Mouse (Mus musculus): ENCODE data around the gene Fubp1. TPM values are rescaled to one million over a fixed set of nuclear protein-coding genes. Genes with fewer than 3 reads are reported as not detected.
A peak's percentile ranks its signal among the peaks of the same experiment; 100 is the strongest.
"Not testable (repeated sequence)": the region's sequence is repeated elsewhere in the genome, so short reads cannot be mapped to it uniquely, and the experiment has no call there.

Fubp1 gene
- polyA plus RNA-seq, 1 experiment from 2014 or later = 444 TPM

DNA sequence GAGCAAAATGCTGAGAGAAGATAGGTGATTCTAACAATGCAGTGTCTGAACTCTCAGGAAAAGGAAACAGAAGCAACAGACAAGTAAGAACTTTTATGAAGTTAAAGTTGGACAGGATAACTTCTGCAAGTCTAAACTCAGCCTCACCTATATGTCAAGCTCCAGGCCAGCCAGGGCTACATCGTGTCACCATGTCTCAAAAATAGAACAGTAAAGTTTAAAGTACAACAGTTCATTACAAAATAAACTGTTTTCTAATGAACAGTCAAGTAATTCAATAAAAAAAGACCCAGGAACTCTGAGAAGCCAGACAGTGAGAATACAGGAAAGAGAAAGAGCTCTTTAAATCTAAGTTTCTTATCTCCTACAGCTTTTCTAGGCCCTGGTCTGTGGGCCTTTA, 40.3 kb downstream of the Fubp1 start:
- no peaks in the 10 kb centered on the region for H3K27me3 ChIP-seq (ENCODE audit: poor library complexity, severe bottlenecking)
- DNase-seq (ENCODE audit: extremely low spot score, low spot score) = no peak
- H3K36me3 ChIP-seq (replicated peaks) = no peaks in the 10 kb centered on the region
- H3K9me3 ChIP-seq = no peaks in the 10 kb centered on the region
- H3K4me1 ChIP-seq = no peaks in the 10 kb centered on the region
- 91% methylated on average over 1 of the region's 1 CpGs for WGBS
- no peak overlapping the region for H3K27ac ChIP-seq
- H3K4me3 ChIP-seq = no peak overlapping the region

DNA sequence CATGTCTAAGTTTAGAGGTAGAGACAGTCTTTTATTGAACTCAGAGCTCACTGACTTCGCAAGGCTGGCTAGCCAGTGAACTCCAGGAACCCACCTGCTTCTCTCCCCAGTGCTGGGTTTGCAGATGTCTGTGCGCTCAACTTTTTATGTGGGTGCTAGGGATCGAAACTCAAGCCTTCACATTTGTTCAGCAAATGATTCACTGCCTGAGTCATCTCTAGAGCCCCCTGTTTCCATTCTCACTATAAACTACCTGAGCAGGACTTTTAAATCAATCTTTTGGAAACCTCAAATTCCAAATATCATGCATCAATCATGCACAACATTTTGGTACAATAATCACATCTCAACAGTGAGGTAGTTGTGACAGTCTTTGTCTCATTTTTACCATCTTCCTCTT, 47.3 kb downstream of the Fubp1 start:
- Histone ChIP-seq H3K36me3 (replicated peaks) (no peaks in the 10 kb centered on the region), H3K27ac (no peak overlapping the region), H3K4me1 (peaks cover 13% of the 10 kb centered on the region), H3K27me3 (ENCODE audit: poor library complexity, severe bottlenecking) (peaks cover 21% of the 10 kb centered on the region), H3K9me3 (no peaks in the 10 kb centered on the region), H3K4me3 (no peak overlapping the region)
- no peak for DNase-seq (ENCODE audit: extremely low spot score, low spot score)
- 90% methylated on average over 3 of the region's 3 CpGs for WGBS

DNA sequence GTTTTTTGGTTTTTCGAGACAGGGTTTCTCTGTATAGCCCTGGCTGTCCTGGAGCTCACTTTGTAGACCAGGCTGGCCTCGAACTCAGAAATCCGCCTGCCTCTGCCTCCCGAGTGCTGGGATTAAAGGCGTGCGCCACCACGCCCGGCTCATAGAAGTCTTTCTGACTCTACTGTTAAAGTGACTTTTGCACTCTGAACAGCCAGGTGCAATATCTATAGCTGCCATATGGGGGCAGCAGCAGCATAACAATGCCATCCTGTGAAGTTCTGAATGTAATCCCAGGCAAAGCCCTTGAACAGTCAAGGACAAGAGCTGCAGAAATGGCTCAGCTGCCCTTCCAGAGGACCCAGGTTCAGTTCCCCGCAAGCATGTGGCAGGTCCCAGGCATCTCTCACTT, 49.2 kb downstream of the Fubp1 start:
- H3K27ac ChIP-seq; H3K4me3 ChIP-seq; H3K36me3 ChIP-seq (replicated peaks); H3K9me3 ChIP-seq: not testable (repeated sequence)
- H3K4me1 ChIP-seq = peaks cover 18% of the 10 kb centered on the region
- WGBS = 48% methylated on average over 8 of the region's 9 CpGs
- peak; percentile 70 for DNase-seq (ENCODE audit: extremely low spot score, low spot score)
- H3K27me3 ChIP-seq (ENCODE audit: poor library complexity, severe bottlenecking) = peaks cover 40% of the 10 kb centered on the region

DNA sequence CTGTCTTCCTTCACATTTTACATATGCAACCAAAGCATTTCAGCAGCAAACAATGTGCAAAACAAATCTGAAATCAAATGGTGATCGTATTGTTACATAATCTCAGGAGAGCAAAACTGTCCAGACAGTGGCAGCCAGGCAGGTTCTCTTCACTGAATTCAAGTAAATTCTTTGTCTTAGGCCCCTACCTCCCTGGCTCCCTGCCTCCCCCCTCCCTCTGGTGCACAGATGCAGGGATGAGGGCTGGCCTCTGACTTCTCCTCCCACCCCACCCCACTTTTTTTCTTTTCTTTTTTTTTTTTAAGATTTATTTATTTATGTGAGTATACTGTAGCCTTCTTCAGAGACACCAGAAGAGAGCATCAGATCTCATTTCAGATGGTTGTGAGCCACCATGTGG, 50.1 kb downstream of the Fubp1 start:
- WGBS = 90% methylated on average over 1 of the region's 1 CpGs
- Histone ChIP-seq H3K27ac (no peak overlapping the region), H3K4me1 (peaks cover 28% of the 10 kb centered on the region), H3K27me3 (ENCODE audit: poor library complexity, severe bottlenecking) (peaks cover 49% of the 10 kb centered on the region), H3K4me3 (no peak overlapping the region), H3K36me3 (replicated peaks) (no peaks in the 10 kb centered on the region), H3K9me3 (no peaks in the 10 kb centered on the region)
- DNase-seq (ENCODE audit: extremely low spot score, low spot score) = no peak

DNA sequence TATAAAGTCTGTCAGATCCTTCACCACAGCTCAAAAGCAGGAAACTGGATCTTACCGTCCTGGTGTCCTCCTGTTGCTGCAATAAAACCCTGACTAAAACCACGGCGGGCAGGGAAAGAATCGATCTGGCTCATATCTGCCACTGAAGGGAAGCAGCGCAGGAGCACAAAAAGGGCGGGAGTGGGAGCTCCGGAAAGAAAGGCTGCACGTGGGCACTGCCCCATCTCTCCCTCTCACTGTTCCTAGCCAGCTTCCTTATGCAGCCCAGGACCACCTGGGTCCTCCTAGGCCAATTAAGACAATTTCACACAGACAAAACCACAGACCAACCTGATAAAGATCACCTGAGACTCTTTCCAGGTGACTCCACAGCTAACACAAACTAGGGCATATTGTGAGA, 51.2 kb downstream of the Fubp1 start:
- Histone ChIP-seq H3K27ac (no peak overlapping the region), H3K4me1 (peaks cover 38% of the 10 kb centered on the region), H3K27me3 (ENCODE audit: poor library complexity, severe bottlenecking) (peaks cover 55% of the 10 kb centered on the region), H3K36me3 (replicated peaks) (no peaks in the 10 kb centered on the region), H3K4me3 (no peak overlapping the region), H3K9me3 (no peaks in the 10 kb centered on the region)
- WGBS = 63% methylated on average over 8 of the region's 8 CpGs
- no peak for DNase-seq (ENCODE audit: extremely low spot score, low spot score)

DNA sequence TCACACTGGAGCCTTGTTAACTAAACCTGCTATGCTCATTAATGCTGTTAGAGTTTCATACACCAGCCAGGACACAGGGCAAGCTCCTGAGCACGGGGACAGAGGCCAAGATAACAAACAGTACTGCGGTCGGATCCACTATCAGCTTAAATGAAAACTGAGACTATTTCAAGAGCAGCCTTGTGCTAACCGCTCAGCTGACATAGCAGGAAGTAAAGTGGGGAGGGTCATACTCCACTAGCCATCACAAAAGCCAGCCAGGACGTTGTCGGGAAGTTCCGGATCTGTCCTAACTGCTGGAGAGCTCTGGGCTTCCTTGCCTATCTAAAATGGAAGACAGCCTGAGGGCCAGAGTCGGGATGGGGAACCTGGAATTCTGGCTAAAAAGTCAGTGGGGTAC, 51.7 kb downstream of the Fubp1 start:
- H3K4me3 ChIP-seq = no peak overlapping the region

DNA sequence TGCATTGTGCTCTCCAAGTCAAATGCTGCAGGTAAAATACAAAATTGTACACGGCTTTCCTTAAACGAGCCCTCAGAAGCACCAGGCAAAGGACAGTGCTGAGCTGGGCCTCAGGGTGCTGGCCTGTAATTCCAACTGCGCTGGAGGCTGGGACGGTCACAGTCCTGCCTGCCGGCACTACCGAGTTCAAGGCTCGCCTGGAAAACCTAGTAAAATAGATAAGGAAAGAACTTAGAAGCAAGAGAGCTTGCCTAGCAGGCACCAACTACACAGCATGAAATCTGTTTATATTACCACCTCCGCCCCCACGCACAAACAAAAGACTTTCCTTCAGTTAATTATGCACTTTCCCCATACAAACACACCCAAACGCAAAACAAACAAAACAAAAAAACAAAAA, 54.2 kb downstream of the Fubp1 start:
- peaks cover 81% of the 10 kb centered on the region for H3K27me3 ChIP-seq (ENCODE audit: poor library complexity, severe bottlenecking)

More for the DNA sequence above, 51.7 kb downstream of the Fubp1 start:
- Histone ChIP-seq H3K36me3 (replicated peaks) (no peaks in the 10 kb centered on the region), H3K4me1 (peaks cover 42% of the 10 kb centered on the region), H3K9me3 (no peaks in the 10 kb centered on the region), H3K27ac (no peak overlapping the region), H3K27me3 (ENCODE audit: poor library complexity, severe bottlenecking) (peaks cover 60% of the 10 kb centered on the region)
- no peak for DNase-seq (ENCODE audit: extremely low spot score, low spot score)
- WGBS = 26% methylated on average over 8 of the region's 8 CpGs

DNA sequence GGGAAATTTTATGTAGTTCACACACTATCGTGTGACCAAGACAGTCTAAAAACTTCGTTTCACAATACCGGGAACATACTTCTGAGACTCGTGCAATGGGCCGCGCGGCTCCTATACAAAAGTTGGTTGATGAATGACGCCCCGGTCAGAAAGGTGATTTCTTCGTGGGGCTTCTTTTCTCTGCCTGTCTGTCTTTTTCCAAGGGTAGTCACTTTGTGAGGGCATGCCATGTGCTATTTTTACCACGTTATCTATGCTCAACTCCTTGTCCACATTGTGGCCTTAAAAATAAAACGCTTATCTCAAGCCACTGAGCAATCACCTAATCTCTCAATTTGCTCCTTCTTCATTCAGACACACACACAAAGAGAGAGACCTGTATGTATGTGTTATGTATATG, 54.6 kb downstream of the Fubp1 start:
- Histone ChIP-seq H3K9me3 (no peaks in the 10 kb centered on the region), H3K36me3 (replicated peaks) (no peaks in the 10 kb centered on the region), H3K27me3 (ENCODE audit: poor library complexity, severe bottlenecking) (peaks cover 81% of the 10 kb centered on the region), H3K27ac (no peak overlapping the region), H3K4me1 (peaks cover 42% of the 10 kb centered on the region), H3K4me3 (peak overlapping the region; percentile 73)
- no peak for DNase-seq (ENCODE audit: extremely low spot score, low spot score)
- 35% methylated on average over 12 of the region's 12 CpGs for WGBS

More for the DNA sequence above, 54.2 kb downstream of the Fubp1 start:
- Histone ChIP-seq H3K4me3 (no peak overlapping the region), H3K27ac (no peak overlapping the region), H3K9me3 (no peaks in the 10 kb centered on the region), H3K4me1 (peaks cover 42% of the 10 kb centered on the region), H3K36me3 (replicated peaks) (no peaks in the 10 kb centered on the region)
- no peak for DNase-seq (ENCODE audit: extremely low spot score, low spot score)
- 47% methylated on average over 10 of the region's 10 CpGs for WGBS

DNA sequence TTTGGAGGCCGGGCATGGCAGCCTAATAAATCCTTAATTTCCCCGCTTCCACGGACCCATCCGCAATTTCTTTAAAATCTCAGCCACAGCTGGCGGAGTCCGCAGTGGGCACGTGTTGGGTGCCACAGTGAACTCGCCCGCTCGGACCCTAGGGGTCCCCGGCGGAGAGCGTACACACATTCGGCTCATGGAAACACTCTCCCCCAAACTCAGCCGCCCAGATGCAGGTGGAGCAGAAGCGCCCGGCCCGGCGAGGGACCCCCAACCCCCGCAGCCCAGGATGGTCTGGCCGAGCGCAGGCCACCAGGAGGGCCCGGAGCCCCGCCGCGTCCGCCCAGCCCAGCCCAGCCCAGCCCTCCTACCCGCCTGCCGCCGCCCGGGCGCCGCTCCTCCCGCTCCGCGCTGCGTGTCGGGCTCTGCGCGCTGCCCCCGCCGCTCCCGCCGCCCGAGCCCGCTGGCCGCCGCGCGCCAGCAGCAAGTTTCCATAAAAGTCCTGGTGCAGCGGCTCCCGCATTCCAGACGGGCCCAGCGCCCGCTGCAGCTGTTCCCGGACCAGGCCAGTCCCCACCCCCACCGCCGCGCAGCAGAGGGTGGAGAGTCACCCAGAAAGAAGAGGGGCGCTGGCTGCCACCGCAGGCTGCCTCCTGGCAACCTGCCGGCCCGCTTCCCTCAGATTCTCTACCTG, 55.3 kb downstream of the Fubp1 start:
- Histone ChIP-seq H3K4me3 (peak overlapping the region; percentile 73), H3K27ac (peak overlapping the region; percentile 86), H3K27me3 (ENCODE audit: poor library complexity, severe bottlenecking) (peaks cover 75% of the 10 kb centered on the region), H3K4me1 (peaks cover 42% of the 10 kb centered on the region), H3K9me3 (no peaks in the 10 kb centered on the region), H3K36me3 (replicated peaks) (no peaks in the 10 kb centered on the region)
- peak; percentile 75 for DNase-seq (ENCODE audit: extremely low spot score, low spot score)
- 1% methylated on average over 63 of the region's 63 CpGs for WGBS

DNA sequence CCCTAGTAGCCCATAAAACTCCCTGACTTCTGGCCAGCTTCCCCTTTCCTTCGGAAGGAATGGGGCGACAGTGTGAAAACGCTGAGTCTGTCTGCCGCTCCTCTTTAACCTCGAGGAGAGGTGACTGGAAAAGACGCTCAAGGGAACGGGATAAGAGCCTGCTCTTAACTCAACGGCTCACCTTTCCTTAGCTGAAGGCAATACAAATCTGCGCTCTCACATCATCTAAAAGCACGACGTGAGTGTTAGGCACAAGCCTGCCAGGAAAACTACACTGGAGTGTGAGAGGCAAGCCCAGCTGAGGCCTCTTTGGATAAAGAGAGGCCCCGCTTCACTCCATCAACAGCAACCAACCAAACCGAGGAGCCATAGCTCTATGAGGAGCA, 55.8 kb downstream of the Fubp1 start, which contains the start of gene Nexn:
Nexn (minus strand) TSS at position 315 of the 386 bp plus-strand sequence.
- Histone ChIP-seq H3K9me3 (no peaks in the 10 kb centered on the region), H3K4me3 (peak within 1 kb of the TSS; percentile 73), H3K4me1 (peaks cover 42% of the 10 kb centered on the region), H3K27ac (peak within 1 kb of the TSS; percentile 86), H3K27me3 (ENCODE audit: poor library complexity, severe bottlenecking) (peaks cover 74% of the 10 kb centered on the region), H3K36me3 (replicated peaks) (no peaks in the 10 kb centered on the region)
- DNase-seq (ENCODE audit: extremely low spot score, low spot score) = peak; percentile 42
- WGBS = 4% methylated on average over 13 of the region's 13 CpGs

DNA sequence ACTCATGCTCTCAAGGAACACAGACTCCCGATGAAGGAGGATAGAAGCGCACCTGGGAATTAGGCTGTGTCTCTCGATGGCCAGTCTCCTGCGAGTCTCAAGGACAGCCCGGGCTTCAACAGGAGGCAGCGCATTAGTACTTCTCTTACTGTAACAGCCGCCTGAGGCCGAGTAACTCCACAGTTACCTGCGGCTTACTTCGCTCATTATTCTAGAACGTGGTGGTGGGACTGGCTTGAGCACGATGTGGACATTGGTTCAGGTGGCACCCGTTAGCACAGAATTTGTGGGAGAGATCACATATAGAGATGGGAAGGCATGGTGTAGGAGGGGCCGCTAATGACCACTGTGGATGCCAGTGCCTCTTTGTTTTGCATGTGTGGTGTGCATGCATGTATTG, 57.9 kb downstream of the Fubp1 start:
- peaks cover 54% of the 10 kb centered on the region for H3K27me3 ChIP-seq (ENCODE audit: poor library complexity, severe bottlenecking)
- no peaks in the 10 kb centered on the region for H3K36me3 ChIP-seq (replicated peaks)
- peaks cover 26% of the 10 kb centered on the region for H3K4me1 ChIP-seq
- H3K9me3 ChIP-seq = no peaks in the 10 kb centered on the region
- no peak for DNase-seq (ENCODE audit: extremely low spot score, low spot score)
- H3K4me3 ChIP-seq = no peak overlapping the region
- H3K27ac ChIP-seq = no peak overlapping the region
- WGBS = 89% methylated on average over 14 of the region's 14 CpGs

DNA sequence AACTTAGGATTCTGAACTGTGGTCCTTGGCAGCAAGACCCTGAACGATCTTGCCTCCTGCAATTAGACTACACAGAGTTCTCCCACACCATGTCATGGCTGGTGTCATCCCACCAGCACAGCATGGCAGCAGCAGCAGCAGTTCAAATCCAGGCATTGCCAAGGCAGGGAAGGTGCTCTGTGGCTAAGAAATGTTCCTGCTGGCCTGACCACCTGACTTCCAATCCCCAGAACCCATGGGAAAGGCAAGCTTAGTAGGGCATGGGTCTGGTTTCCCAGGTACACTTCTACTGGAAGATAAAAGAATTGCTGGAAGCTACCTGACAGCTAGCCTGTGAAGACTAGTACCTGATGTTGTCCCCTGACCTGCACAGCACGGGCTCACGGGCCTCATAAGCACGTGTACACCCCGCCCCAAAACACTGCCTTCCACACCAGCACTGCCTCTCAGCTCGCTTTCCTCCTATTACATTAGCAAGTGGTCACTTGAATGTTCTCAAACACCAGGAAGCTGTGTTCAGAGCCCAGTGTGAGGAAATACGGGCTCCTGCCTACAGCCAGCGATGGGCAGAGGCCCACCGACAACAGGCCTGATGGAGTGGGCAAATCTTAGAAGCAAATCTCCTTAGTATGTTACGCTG, 61.0 kb downstream of the Fubp1 start:
- H3K4me1 ChIP-seq = peaks cover 6% of the 10 kb centered on the region
- peaks cover 3% of the 10 kb centered on the region for H3K36me3 ChIP-seq (replicated peaks)
- peaks cover 28% of the 10 kb centered on the region for H3K27me3 ChIP-seq (ENCODE audit: poor library complexity, severe bottlenecking)
- 91% methylated on average over 10 of the region's 10 CpGs for WGBS
- no peak overlapping the region for H3K4me3 ChIP-seq
- no peak overlapping the region for H3K27ac ChIP-seq
- DNase-seq (ENCODE audit: extremely low spot score, low spot score) = no peak
- no peaks in the 10 kb centered on the region for H3K9me3 ChIP-seq

DNA sequence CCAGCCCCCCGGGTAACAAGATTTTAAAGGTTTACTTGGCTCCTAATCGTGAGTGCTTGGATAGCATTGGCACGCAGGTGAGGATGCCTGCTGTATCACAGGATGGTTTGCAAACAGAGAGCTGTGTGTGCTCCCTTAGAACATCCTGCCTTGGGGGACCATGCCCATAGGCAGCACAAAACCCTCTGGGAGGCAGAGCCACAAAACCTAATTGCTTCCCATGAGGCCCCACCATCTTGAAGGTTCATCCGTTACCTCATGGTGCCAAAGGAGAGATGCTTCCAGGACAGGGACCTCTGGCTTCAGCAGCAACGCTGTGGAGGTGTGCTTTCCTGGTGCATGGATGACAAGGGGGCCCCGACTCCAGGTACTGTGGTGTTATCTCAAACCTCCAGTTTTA, 61.7 kb downstream of the Fubp1 start:
- Histone ChIP-seq H3K9me3 (no peaks in the 10 kb centered on the region), H3K27ac (no peak overlapping the region), H3K4me3 (no peak overlapping the region), H3K27me3 (ENCODE audit: poor library complexity, severe bottlenecking) (peaks cover 22% of the 10 kb centered on the region), H3K36me3 (replicated peaks) (peaks cover 10% of the 10 kb centered on the region), H3K4me1 (no peaks in the 10 kb centered on the region)
- 90% methylated on average over 6 of the region's 6 CpGs for WGBS
- no peak for DNase-seq (ENCODE audit: extremely low spot score, low spot score)
